Mouse (Mus musculus): ENCODE results near the gene Rbm38. TPM values are rescaled to one million over a fixed set of nuclear protein-coding genes. Genes with fewer than 3 reads are reported as not detected.

The Rbm38 gene
- polyA plus RNA-seq, 1 experiment from 2014 or later: 13.3 TPM

DNA sequence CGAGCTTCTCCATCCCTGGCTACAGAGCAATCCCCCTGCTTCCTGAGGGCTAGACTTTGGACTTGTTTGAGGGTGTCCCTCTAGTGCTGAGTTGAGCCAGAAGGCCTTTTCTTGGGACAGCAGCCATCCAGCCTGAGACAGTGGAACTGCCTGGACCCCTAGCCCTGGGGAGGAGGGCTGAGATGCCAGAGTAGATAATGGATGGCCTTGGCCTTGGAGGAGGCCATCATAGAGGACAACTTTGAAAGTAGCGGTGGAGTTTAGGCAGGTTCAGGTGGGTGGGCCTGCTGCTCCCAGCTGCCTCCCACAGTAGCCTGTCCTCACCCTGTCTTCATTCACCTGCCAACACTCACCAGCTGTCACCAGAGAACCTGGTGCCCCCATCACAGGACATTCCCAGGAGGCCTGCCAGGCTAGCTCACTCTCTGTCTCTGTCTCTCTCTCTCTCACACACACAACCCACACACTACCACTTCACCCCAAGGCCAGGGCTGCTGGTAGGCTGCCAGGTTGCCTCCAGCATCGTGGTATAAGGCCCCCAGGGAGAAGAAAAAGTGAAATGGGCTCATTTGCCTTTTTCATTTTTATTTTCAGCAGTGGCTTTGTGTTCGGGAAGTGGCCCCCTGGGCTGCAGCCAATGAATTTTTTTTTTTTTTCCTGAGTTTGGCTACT is 7.7 kb downstream of the Rbm38 start:
- Histone ChIP-seq H3K4me3 (replicated peaks; ENCODE audit: low read length) (no peak overlapping the region), H3K4me2 (replicated peaks) (no peak overlapping the region), H3K4me1 (replicated peaks; ENCODE audit: control insufficient read depth, insufficient read depth, low read length) (peaks cover 23% of the 10 kb centered on the region), H3K27ac (no peak overlapping the region), H3K36me3 (replicated peaks; ENCODE audit: control insufficient read depth, insufficient read depth) (peaks cover 31% of the 10 kb centered on the region), H3K9me3 (ENCODE audit: control insufficient read depth, low read length) (no peaks in the 10 kb centered on the region), H3K27me3 (ENCODE audit: control insufficient read depth, insufficient read depth, low read length) (no peaks in the 10 kb centered on the region), H3K9ac (no peak overlapping the region)
- DNase-seq (ENCODE audit: low spot score): no peak
- no peak for ATAC-seq (ENCODE audit: low FRiP score)
- WGBS: 70% methylated on average over 4 of the region's 4 CpGs

DNA sequence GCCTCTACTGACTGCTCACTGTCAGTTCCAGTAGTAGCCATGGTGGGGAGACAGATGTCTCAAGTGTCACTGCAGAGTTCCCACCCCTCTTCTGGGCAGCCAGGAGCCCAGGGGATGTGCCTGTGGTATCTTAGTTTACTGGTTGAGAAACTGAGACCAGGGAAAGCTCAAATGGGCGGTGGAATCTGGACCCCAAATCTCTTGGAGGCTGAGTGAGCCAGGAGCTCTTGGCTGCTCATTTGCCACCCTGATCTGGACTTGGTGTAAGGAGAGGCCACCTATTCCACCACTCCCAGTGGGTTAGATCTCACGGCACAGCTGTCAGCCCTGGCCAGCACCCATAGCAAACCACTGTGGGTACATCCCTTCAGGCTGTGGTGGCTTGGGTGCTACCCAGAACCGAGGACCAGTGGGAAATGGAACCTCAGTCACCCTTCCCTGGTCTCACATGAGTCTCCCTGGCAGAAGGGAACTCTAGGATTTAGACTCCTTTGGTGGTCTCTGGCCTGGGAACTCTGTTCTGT is 8.3 kb downstream of the Rbm38 start:
- Histone ChIP-seq H3K9me3 (ENCODE audit: control insufficient read depth, low read length) (no peaks in the 10 kb centered on the region), H3K4me2 (replicated peaks) (no peak overlapping the region), H3K27me3 (ENCODE audit: control insufficient read depth, insufficient read depth, low read length) (no peaks in the 10 kb centered on the region), H3K36me3 (replicated peaks; ENCODE audit: control insufficient read depth, insufficient read depth) (peaks cover 36% of the 10 kb centered on the region), H3K4me3 (replicated peaks; ENCODE audit: low read length) (no peak overlapping the region), H3K9ac (no peak overlapping the region), H3K4me1 (replicated peaks; ENCODE audit: control insufficient read depth, insufficient read depth, low read length) (peaks cover 16% of the 10 kb centered on the region), H3K27ac (no peak overlapping the region)
- ATAC-seq (ENCODE audit: low FRiP score): no peak
- 83% methylated on average over 3 of the region's 3 CpGs for WGBS
- DNase-seq (ENCODE audit: low spot score): no peak

DNA sequence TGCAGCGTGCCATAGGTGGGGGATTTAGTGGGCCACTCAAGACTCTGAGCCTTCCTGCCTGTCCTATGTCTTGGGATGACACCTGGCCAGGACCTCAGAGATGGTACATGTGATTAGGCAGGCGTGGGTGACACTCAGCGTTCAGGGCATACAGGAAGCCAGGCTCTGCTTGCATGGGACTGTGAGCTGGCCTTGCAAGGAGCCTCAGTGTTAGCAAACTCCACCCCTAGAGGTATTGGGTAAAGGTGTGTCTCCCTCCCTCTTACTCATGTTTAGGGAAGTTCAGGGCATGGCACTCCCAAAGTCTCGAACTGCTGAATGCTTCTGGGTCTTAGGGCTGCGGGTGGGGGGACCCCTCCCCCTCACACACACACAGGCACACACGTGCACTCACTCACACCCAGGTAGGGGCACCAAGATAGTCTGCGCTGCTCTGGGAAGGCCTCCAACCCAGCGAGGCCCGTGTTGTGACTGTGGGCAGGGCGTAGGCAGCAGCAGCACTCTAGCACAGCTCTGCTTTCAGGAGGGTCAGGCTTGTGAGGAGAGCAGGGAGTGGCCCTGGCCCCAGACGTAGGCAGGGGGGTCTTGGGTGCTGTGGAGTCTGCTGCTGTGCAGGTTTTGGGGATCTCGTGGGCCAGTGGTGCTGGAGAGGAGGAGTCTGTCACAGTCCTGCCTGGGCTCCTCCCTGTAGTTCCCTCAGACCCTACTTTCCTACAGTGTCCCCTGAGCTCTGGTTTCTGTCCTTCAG is 10.5 kb downstream of the Rbm38 start:
- H3K27ac ChIP-seq: no peak overlapping the region
- no peaks in the 10 kb centered on the region for H3K27me3 ChIP-seq (ENCODE audit: control insufficient read depth, insufficient read depth, low read length)
- no peaks in the 10 kb centered on the region for H3K9me3 ChIP-seq (ENCODE audit: control insufficient read depth, low read length)
- H3K4me1 ChIP-seq (replicated peaks; ENCODE audit: control insufficient read depth, insufficient read depth, low read length): 0 out of 2 replicates have a peak, but pooled peaks cover 3% of the 10 kb centered on the region
- H3K4me3 ChIP-seq (replicated peaks; ENCODE audit: low read length): no peak overlapping the region
- H3K4me2 ChIP-seq (replicated peaks): no peak overlapping the region
- 84% methylated on average over 12 of the region's 12 CpGs for WGBS
- H3K36me3 ChIP-seq (replicated peaks; ENCODE audit: control insufficient read depth, insufficient read depth): peaks cover 55% of the 10 kb centered on the region
- ATAC-seq (ENCODE audit: low FRiP score) (no peak), DNase-seq (ENCODE audit: low spot score) (no peak)
- no peak overlapping the region for H3K9ac ChIP-seq

DNA sequence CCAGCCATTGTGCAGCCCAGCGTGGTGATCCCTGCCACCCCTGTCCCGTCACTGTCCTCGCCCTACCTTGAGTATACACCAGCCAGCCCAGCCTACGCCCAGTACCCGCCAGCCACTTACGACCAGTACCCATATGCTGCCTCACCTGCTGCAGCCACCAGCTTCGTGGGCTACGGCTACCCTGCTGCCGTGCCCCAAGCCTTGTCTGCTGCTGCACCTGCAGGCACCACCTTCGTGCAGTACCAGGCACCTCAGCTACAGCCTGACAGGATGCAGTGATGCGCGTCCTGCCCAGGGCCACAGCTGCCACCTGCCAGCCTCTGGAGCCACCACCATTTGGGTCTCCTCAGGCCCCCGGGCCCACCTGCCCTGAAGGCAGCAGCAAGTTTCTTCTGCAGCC is 13.2 kb downstream of the Rbm38 start:
- no peak for ATAC-seq (ENCODE audit: low FRiP score)
- Histone ChIP-seq H3K36me3 (replicated peaks; ENCODE audit: control insufficient read depth, insufficient read depth) (peaks cover 47% of the 10 kb centered on the region), H3K9ac (no peak overlapping the region), H3K27ac (no peak overlapping the region), H3K4me3 (replicated peaks; ENCODE audit: low read length) (no peak overlapping the region), H3K4me1 (replicated peaks; ENCODE audit: control insufficient read depth, insufficient read depth, low read length) (no peaks in the 10 kb centered on the region), H3K9me3 (ENCODE audit: control insufficient read depth, low read length) (no peaks in the 10 kb centered on the region), H3K4me2 (replicated peaks) (no peak overlapping the region), H3K27me3 (ENCODE audit: control insufficient read depth, insufficient read depth, low read length) (no peaks in the 10 kb centered on the region)
- WGBS: 95% methylated on average over 13 of the region's 13 CpGs
- no peak for DNase-seq (ENCODE audit: low spot score)

DNA sequence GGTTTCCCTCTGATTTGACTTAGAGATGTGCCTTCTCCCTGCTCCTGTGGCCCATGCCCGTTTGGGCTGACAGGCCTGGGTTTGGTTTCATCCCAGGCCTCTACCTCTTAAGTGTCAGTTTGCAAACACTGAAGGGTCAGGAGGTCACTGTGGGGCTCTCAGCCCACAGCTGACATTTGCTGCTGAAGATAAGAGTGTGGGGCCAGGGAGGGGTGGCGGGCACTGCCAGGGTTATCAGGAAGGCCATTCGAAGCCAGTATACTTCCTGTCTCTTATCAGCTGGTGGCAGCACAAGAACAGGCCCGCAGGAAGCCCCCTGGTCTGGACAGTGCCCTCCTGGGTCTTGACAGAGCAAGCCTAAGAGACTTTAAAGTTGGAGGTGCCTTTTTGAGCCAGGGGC is 14.7 kb downstream of the Rbm38 start:
- Histone ChIP-seq H3K27ac (no peak overlapping the region), H3K27me3 (ENCODE audit: control insufficient read depth, insufficient read depth, low read length) (no peaks in the 10 kb centered on the region), H3K9ac (no peak overlapping the region), H3K4me3 (replicated peaks; ENCODE audit: low read length) (no peak overlapping the region), H3K9me3 (ENCODE audit: control insufficient read depth, low read length) (no peaks in the 10 kb centered on the region), H3K4me1 (replicated peaks; ENCODE audit: control insufficient read depth, insufficient read depth, low read length) (no peaks in the 10 kb centered on the region), H3K36me3 (replicated peaks; ENCODE audit: control insufficient read depth, insufficient read depth) (peaks cover 41% of the 10 kb centered on the region), H3K4me2 (replicated peaks) (no peak overlapping the region)
- DNase-seq (ENCODE audit: low spot score): no peak
- 82% methylated on average over 4 of the region's 4 CpGs for WGBS
- no peak for ATAC-seq (ENCODE audit: low FRiP score)

DNA sequence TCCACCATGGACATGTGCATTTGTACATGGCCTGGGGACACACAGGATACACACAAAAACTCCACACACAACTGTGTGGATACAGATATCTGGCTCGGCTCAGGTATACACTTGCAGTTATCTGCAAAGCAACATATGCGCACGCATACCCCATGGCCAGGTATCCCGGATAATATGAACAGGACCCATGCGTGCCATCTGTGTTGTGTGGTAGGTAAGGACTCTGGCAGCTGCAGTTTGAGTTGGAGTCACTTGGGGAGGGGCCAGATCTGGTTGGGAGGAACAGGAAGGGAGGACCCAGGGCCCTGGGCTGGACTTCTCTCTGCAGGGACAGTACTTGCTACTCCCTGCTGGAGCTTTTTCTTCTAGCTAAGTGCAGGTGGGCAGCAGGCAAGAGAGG is 15.4 kb downstream of the Rbm38 start:
- Histone ChIP-seq H3K4me3 (replicated peaks; ENCODE audit: low read length) (no peak overlapping the region), H3K27me3 (ENCODE audit: control insufficient read depth, insufficient read depth, low read length) (no peaks in the 10 kb centered on the region), H3K27ac (no peak overlapping the region), H3K4me2 (replicated peaks) (no peak overlapping the region), H3K4me1 (replicated peaks; ENCODE audit: control insufficient read depth, insufficient read depth, low read length) (no peaks in the 10 kb centered on the region), H3K9me3 (ENCODE audit: control insufficient read depth, low read length) (no peaks in the 10 kb centered on the region), H3K36me3 (replicated peaks; ENCODE audit: control insufficient read depth, insufficient read depth) (peaks cover 39% of the 10 kb centered on the region), H3K9ac (no peak overlapping the region)
- DNase-seq (ENCODE audit: low spot score) (no peak), ATAC-seq (ENCODE audit: low FRiP score) (no peak)
- 95% methylated on average over 5 of the region's 5 CpGs for WGBS

DNA sequence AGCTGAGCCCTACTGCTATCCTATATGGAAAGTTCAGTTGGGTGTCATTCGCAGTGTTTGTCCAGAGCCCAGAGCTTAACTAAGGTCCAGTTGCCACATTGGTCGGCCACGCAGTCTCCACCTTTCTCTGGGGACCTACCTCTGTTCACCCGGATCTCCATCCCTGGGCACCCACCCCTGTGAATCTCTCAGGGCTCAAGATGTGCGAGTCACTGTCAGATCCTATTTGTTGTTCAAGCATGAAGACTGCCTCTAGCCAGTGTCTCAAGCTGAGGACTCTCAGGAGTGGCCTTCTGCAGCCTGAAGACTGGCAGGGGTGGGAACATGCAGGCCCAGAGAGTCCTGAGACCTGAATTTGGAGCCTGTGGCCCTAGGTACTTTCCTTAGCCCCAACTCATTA is 15.8 kb downstream of the Rbm38 start:
- 92% methylated on average over 5 of the region's 5 CpGs for WGBS
- H3K9me3 ChIP-seq (ENCODE audit: control insufficient read depth, low read length): no peaks in the 10 kb centered on the region

DNA sequence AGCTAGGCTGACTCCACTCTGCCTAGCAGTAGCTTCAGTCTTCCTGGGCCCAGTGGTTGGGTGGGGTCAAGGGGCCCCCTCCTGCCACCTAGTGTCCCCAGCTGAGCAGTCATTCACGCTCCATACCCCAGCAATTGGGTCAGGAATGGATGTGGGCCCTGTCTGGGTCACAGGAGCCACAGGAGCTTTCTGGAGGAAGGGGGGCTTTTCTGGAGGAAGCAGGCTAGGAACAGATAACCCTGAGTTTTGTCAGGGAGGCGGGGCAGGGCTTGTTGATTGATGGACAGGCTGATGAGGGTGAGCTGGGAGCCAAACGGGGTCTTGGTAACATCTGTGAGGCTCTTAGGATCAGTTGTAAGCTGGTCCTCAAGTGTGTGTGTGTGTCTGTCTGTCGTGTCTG is 16.3 kb downstream of the Rbm38 start:
- DNase-seq (ENCODE audit: low spot score) (no peak), ATAC-seq (ENCODE audit: low FRiP score) (no peak)
- WGBS: 61% methylated on average over 4 of the region's 4 CpGs
- Histone ChIP-seq H3K36me3 (replicated peaks; ENCODE audit: control insufficient read depth, insufficient read depth) (peaks cover 35% of the 10 kb centered on the region), H3K9me3 (ENCODE audit: control insufficient read depth, low read length) (no peaks in the 10 kb centered on the region), H3K4me2 (replicated peaks) (no peak overlapping the region), H3K4me3 (replicated peaks; ENCODE audit: low read length) (no peak overlapping the region), H3K9ac (no peak overlapping the region), H3K4me1 (replicated peaks; ENCODE audit: control insufficient read depth, insufficient read depth, low read length) (no peaks in the 10 kb centered on the region), H3K27me3 (ENCODE audit: control insufficient read depth, insufficient read depth, low read length) (no peaks in the 10 kb centered on the region), H3K27ac (no peak overlapping the region)

More for the DNA sequence above, 15.8 kb downstream of the Rbm38 start:
- Histone ChIP-seq H3K4me2 (replicated peaks) (no peak overlapping the region), H3K27ac (no peak overlapping the region), H3K9ac (no peak overlapping the region), H3K27me3 (ENCODE audit: control insufficient read depth, insufficient read depth, low read length) (no peaks in the 10 kb centered on the region), H3K4me3 (replicated peaks; ENCODE audit: low read length) (no peak overlapping the region), H3K36me3 (replicated peaks; ENCODE audit: control insufficient read depth, insufficient read depth) (peaks cover 39% of the 10 kb centered on the region), H3K4me1 (replicated peaks; ENCODE audit: control insufficient read depth, insufficient read depth, low read length) (no peaks in the 10 kb centered on the region)
- ATAC-seq (ENCODE audit: low FRiP score): no peak
- no peak for DNase-seq (ENCODE audit: low spot score)

DNA sequence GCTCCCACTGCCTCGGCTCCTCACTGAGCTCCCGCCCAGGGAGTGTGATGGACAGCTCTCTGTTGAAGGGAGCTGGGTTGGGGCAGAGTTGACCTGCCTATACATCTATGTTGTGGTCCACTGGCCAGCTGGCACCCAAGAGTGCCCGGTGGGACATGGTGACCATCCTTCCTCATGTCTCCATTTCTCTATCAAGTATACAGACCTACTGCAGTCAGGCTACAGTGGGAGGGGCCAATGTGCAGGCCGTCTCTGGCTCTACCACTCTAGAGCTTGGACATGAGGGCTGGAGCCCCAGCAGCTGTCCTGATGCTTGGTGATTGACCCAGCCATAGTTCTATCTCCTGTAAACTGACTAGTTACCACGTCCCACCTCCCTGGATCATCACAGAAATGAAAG is 17.0 kb downstream of the Rbm38 start:
- no peaks in the 10 kb centered on the region for H3K27me3 ChIP-seq (ENCODE audit: control insufficient read depth, insufficient read depth, low read length)
- no peaks in the 10 kb centered on the region for H3K9me3 ChIP-seq (ENCODE audit: control insufficient read depth, low read length)
- no peak for DNase-seq (ENCODE audit: low spot score)
- no peak overlapping the region for H3K4me2 ChIP-seq (replicated peaks)
- H3K36me3 ChIP-seq (replicated peaks; ENCODE audit: control insufficient read depth, insufficient read depth): peaks cover 27% of the 10 kb centered on the region
- H3K27ac ChIP-seq: no peak overlapping the region
- 76% methylated on average over 5 of the region's 5 CpGs for WGBS
- H3K4me1 ChIP-seq (replicated peaks; ENCODE audit: control insufficient read depth, insufficient read depth, low read length): no peaks in the 10 kb centered on the region
- H3K4me3 ChIP-seq (replicated peaks; ENCODE audit: low read length): no peak overlapping the region
- H3K9ac ChIP-seq: no peak overlapping the region
- no peak for ATAC-seq (ENCODE audit: low FRiP score)

All from hindbrain, embryonic 14.5 days (tissue).